Mouse (Mus musculus) mouse trophoblast stem cell (cell line): ENCODE data around the gene Gm20795.
"Not testable (repeated sequence)": the region's sequence is repeated elsewhere in the genome, so short reads cannot be mapped to it uniquely, and the experiment has no call there.

Experiments used
- in situ Hi-C, 2 experiments: fragments of 300-500 bp; cut with MseI, MboI; formaldehyde crosslinking; loops; 2 replicates in 1 of 2; 3 replicates in 1 of 2; pipeline ENCODE4 v1.15.1; 2025

Gm20795 gene

GRCm38 (mm10) chrY:40804614-40805013, at the start of gene Gm20795:
TSS of gene Gm20795 (plus strand) at chrY:40804914.
- in situ Hi-C loops, result not testable (repeated sequence)

- in situ Hi-C loops, result not testable (repeated sequence)
Observed at GRCm38 (mm10) chrY:40775665-40776064, 29.0 kb upstream of the Gm20795 start, which contains the start of gene Gm21797. TSS of gene Gm21797 (minus strand) at chrY:40775765.
